Mouse (Mus musculus) brain, embryonic 14.5 days (tissue): ENCODE results near the gene Fmnl2.

ENCODE experiments used
- CTCF ChIP-seq: fragments of 200-500 bp; IDR thresholded peaks from 2 replicates; pipeline ENCODE4 v1.5.1; 2012; ENCODE audit warnings: inconsistent platforms, mild to moderate bottlenecking, moderate library complexity, borderline replicate concordance; ENCODE audit not compliant: insufficient read depth, insufficient read length; ENCODE audit errors: extremely low read depth
- POLR2A ChIP-seq: fragments of 200-500 bp; IDR thresholded peaks from 2 replicates; pipeline ENCODE4 v1.6.1; 2012; ENCODE audit warnings: mild to moderate bottlenecking, inconsistent platforms, borderline replicate concordance; ENCODE audit not compliant: poor library complexity, insufficient read depth, insufficient read length, severe bottlenecking; ENCODE audit errors: extremely low read depth

- no peak for TF ChIP-seq CTCF
- no peak for TF ChIP-seq POLR2A
Observed at GRCm38 (mm10) chr2:52866151-52866550, 8.5 kb downstream of the Fmnl2 start.
